Mouse (Mus musculus) CD4-positive helper T cell, adult 2 months (primary cell): ENCODE results near the gene Olfr714.
"Not testable (repeated sequence)": the region's sequence is repeated elsewhere in the genome, so short reads cannot be mapped to it uniquely, and the experiment has no call there.

Experiments
- DNase-seq: peaks from one replicate; pipeline ENCODE4 v3.0.0-alpha.2; 2012; ENCODE audit warnings: low read depth, missing footprints, low spot score

Gene Olfr714

GRCm38 (mm10) chr7:107070681-107071080 is at the start of gene Olfr714:
TSS of gene Olfr714 (plus strand) at chr7:107070981.
- DNase-seq = no peak

GRCm38 (mm10) chr7:107030874-107031273 is 39.9 kb upstream of the Olfr714 start, which contains the start of gene Olfr713:
TSS of gene Olfr713 (plus strand) at chr7:107031174.
- DNase-seq = no peak

- no peak for DNase-seq
Observed at GRCm38 (mm10) chr7:107039934-107040563, 30.7 kb upstream of the Olfr714 start.

GRCm38 (mm10) chr7:107043136-107043535 is 27.6 kb upstream of the Olfr714 start:
- DNase-seq = no peak

- DNase-seq = no peak
Observed at GRCm38 (mm10) chr7:107044407-107044806, 26.4 kb upstream of the Olfr714 start.

- peak; percentile 48 for DNase-seq
Observed at GRCm38 (mm10) chr7:107045833-107046232, 24.9 kb upstream of the Olfr714 start.

GRCm38 (mm10) chr7:107047578-107047977 is 23.2 kb upstream of the Olfr714 start:
- DNase-seq = no peak

- no peak for DNase-seq
Observed at GRCm38 (mm10) chr7:107092920-107093319, 22.1 kb downstream of the Olfr714 start, which contains the start of gene Olfr17. TSS of gene Olfr17 (plus strand) at chr7:107093220.

- not testable (repeated sequence) for DNase-seq
Observed at GRCm38 (mm10) chr7:107110269-107110668, 39.5 kb downstream of the Olfr714 start, which contains the start of gene Olfr715b. TSS of gene Olfr715b (minus strand) at chr7:107110369.
